Mouse (Mus musculus): ENCODE data around the gene Ubqln4. TPM values are rescaled to one million over a fixed set of nuclear protein-coding genes. Genes with fewer than 3 reads are reported as not detected.
A peak's percentile ranks its signal among the peaks of the same experiment; 100 is the strongest.

The Ubqln4 gene
- total RNA-seq, 1 experiment = 103 TPM

GRCm38 (mm10) chr3:88512141-88512895, 41.2 kb upstream of the Ubqln4 start:
- H3K4me1 ChIP-seq (ENCODE audit: control insufficient read depth in 2 of 2, insufficient read depth in 2 of 2, low read length in 2 of 2, poor library complexity in 1 of 2) = peaks cover 11 to 46% of the 10 kb centered on the region in 2 experiments; a peak in 3 of 4 replicates
- no peaks in the 10 kb centered on the region for H3K9me3 ChIP-seq (ENCODE audit: control insufficient read depth, insufficient read depth, low read depth, low read length)
- in situ Hi-C loops (cut with MboI; ENCODE audit: low sequenced_read_pairs in 2 of 2, unreplicated experiment in 2 of 2) = no loop called here
- H3K27ac ChIP-seq (ENCODE audit: insufficient read depth, low read depth, low read length, poor library complexity, severe bottlenecking) = peak overlapping the region; percentile 58
- no peak for DNase-seq (ENCODE audit: low read depth, low spot score)
- peak; percentile 97 for TF ChIP-seq ZNF384 (IDR thresholded peaks at IDR 0.05; ENCODE audit: low read depth, low read length)
- no peak for TF ChIP-seq HCFC1 (IDR thresholded peaks at IDR 0.05; ENCODE audit: borderline replicate concordance, insufficient read depth, low read length)
- no peak overlapping the region for H3K4me3 ChIP-seq (ENCODE audit: insufficient read depth in 1 of 2, low read depth in 1 of 2, low read length in 2 of 2, poor library complexity in 1 of 2, severe bottlenecking in 1 of 2)
- H3K9ac ChIP-seq (ENCODE audit: insufficient read depth, low read depth, low read length, poor library complexity, severe bottlenecking) = peak overlapping the region; percentile 26; the same call in 1 of the 2 replicates
- no peaks in the 10 kb centered on the region for H3K36me3 ChIP-seq (ENCODE audit: control insufficient read depth, insufficient read depth, low read length, poor library complexity, severe bottlenecking)

- Histone ChIP-seq H3K27ac (ENCODE audit: insufficient read depth, low read depth, low read length, poor library complexity, severe bottlenecking) (no peak overlapping the region; the same call in 1 of the 2 replicates), H3K4me3 (ENCODE audit: insufficient read depth in 1 of 2, low read depth in 1 of 2, low read length in 2 of 2, poor library complexity in 1 of 2, severe bottlenecking in 1 of 2) (no peak overlapping the region), H3K9ac (ENCODE audit: insufficient read depth, low read depth, low read length, poor library complexity, severe bottlenecking) (peak overlapping the region; percentile 23; the same call in 1 of the 2 replicates), H3K36me3 (ENCODE audit: control insufficient read depth, insufficient read depth, low read length, poor library complexity, severe bottlenecking) (no peaks in the 10 kb centered on the region), H3K9me3 (ENCODE audit: control insufficient read depth, insufficient read depth, low read depth, low read length) (no peaks in the 10 kb centered on the region), H3K4me1 (ENCODE audit: control insufficient read depth in 2 of 2, insufficient read depth in 2 of 2, low read length in 2 of 2, poor library complexity in 1 of 2) (peaks cover 11 to 43% of the 10 kb centered on the region in 2 experiments; a peak in 3 of 4 replicates)
- in situ Hi-C loops (cut with MboI; ENCODE audit: low sequenced_read_pairs in 2 of 2, unreplicated experiment in 2 of 2) = no loop called here
- no peak for DNase-seq (ENCODE audit: low read depth, low spot score)
- TF ChIP-seq CHD2 (IDR thresholded peaks at IDR 0.05; ENCODE audit: low read depth, low read length) (no peak), HCFC1 (IDR thresholded peaks at IDR 0.05; ENCODE audit: borderline replicate concordance, insufficient read depth, low read length) (no peak), ZNF384 (IDR thresholded peaks at IDR 0.05; ENCODE audit: low read depth, low read length) (no peak), ZC3H11A (IDR thresholded peaks at IDR 0.05; ENCODE audit: borderline replicate concordance, low read depth, low read length) (no peak), MAFK (IDR thresholded peaks at IDR 0.05; ENCODE audit: insufficient read depth, low read depth, low read length) (no peak)
Observed at GRCm38 (mm10) chr3:88512896-88513545, 40.5 kb upstream of the Ubqln4 start.

GRCm38 (mm10) chr3:88513546-88514115, 39.9 kb upstream of the Ubqln4 start:
- in situ Hi-C loops (cut with MboI; ENCODE audit: low sequenced_read_pairs in 2 of 2, unreplicated experiment in 2 of 2) = no loop called here
- Histone ChIP-seq H3K27ac (ENCODE audit: insufficient read depth, low read depth, low read length, poor library complexity, severe bottlenecking) (no peak overlapping the region), H3K9me3 (ENCODE audit: control insufficient read depth, insufficient read depth, low read depth, low read length) (no peaks in the 10 kb centered on the region), H3K36me3 (ENCODE audit: control insufficient read depth, insufficient read depth, low read length, poor library complexity, severe bottlenecking) (no peaks in the 10 kb centered on the region), H3K4me3 (ENCODE audit: insufficient read depth in 1 of 2, low read depth in 1 of 2, low read length in 2 of 2, poor library complexity in 1 of 2, severe bottlenecking in 1 of 2) (no peak overlapping the region), H3K4me1 (ENCODE audit: control insufficient read depth in 2 of 2, insufficient read depth in 2 of 2, low read length in 2 of 2, poor library complexity in 1 of 2) (peaks cover 11 to 40% of the 10 kb centered on the region in 2 experiments; a peak in 3 of 4 replicates), H3K9ac (ENCODE audit: insufficient read depth, low read depth, low read length, poor library complexity, severe bottlenecking) (no peak overlapping the region)
- TF ChIP-seq CHD2 (IDR thresholded peaks at IDR 0.05; ENCODE audit: low read depth, low read length) (no peak), MAFK (IDR thresholded peaks at IDR 0.05; ENCODE audit: insufficient read depth, low read depth, low read length) (no peak), ZNF384 (IDR thresholded peaks at IDR 0.05; ENCODE audit: low read depth, low read length) (no peak), ZC3H11A (IDR thresholded peaks at IDR 0.05; ENCODE audit: borderline replicate concordance, low read depth, low read length) (no peak), HCFC1 (IDR thresholded peaks at IDR 0.05; ENCODE audit: borderline replicate concordance, insufficient read depth, low read length) (no peak)
- no peak for DNase-seq (ENCODE audit: low read depth, low spot score)

- TF ChIP-seq HCFC1 (IDR thresholded peaks at IDR 0.05; ENCODE audit: borderline replicate concordance, insufficient read depth, low read length) (no peak), CHD2 (IDR thresholded peaks at IDR 0.05; ENCODE audit: low read depth, low read length) (no peak), MAFK (IDR thresholded peaks at IDR 0.05; ENCODE audit: insufficient read depth, low read depth, low read length) (no peak), ZC3H11A (IDR thresholded peaks at IDR 0.05; ENCODE audit: borderline replicate concordance, low read depth, low read length) (no peak)
- no peak for DNase-seq (ENCODE audit: low read depth, low spot score)
- Histone ChIP-seq H3K9me3 (ENCODE audit: control insufficient read depth, insufficient read depth, low read depth, low read length) (no peaks in the 10 kb centered on the region), H3K36me3 (ENCODE audit: control insufficient read depth, insufficient read depth, low read length, poor library complexity, severe bottlenecking) (no peaks in the 10 kb centered on the region), H3K4me3 (ENCODE audit: insufficient read depth in 1 of 2, low read depth in 1 of 2, low read length in 2 of 2, poor library complexity in 1 of 2, severe bottlenecking in 1 of 2) (no peak overlapping the region), H3K27ac (ENCODE audit: insufficient read depth, low read depth, low read length, poor library complexity, severe bottlenecking) (no peak overlapping the region), H3K4me1 (ENCODE audit: control insufficient read depth in 2 of 2, insufficient read depth in 2 of 2, low read length in 2 of 2, poor library complexity in 1 of 2) (peaks cover 11 to 40% of the 10 kb centered on the region in 2 experiments; a peak in 3 of 4 replicates), H3K9ac (ENCODE audit: insufficient read depth, low read depth, low read length, poor library complexity, severe bottlenecking) (no peak overlapping the region)
- in situ Hi-C loops (cut with MboI; ENCODE audit: low sequenced_read_pairs in 2 of 2, unreplicated experiment in 2 of 2) = no loop called here
Observed at GRCm38 (mm10) chr3:88514231-88515094, 39.1 kb upstream of the Ubqln4 start.
